Mouse (Mus musculus) embryonic fibroblast, embryonic 13.5 days (primary cell): ENCODE data around the gene Trpm2.

ENCODE experiments used
- CTCF ChIP-seq: IDR thresholded peaks from 2 replicates; pipeline ENCODE4 v1.5.1; 2011; ENCODE audit warnings: mild to moderate bottlenecking, control low read depth, low read length, moderate library complexity, borderline replicate concordance; ENCODE audit not compliant: insufficient read depth
- POLR2A ChIP-seq: IDR thresholded peaks from 2 replicates; pipeline ENCODE4 v1.6.1; 2011; ENCODE audit warnings: low read depth, mild to moderate bottlenecking, control low read depth, low read length, moderate library complexity

DNA sequence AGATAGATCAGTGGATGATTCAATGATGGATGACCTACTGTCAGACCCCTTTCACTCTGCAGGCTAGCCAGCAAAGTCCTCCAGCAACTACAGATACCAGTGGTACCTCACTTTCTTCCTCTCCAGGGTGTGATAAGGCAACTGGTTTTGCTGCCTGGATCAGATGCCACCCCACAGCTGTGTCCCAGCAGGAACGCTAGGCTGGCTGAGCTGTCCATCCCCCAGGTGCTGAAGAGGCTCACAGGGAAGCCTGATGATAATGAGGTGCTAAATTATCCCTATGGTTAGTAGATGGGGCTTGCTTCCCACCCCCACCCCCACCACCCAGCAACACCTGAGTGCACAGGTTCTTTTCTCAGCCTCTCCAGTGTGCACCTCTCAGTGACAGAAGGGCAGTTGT is 102.8 kb downstream of the Trpm2 start:
- TF ChIP-seq CTCF = no peak
- no peak for TF ChIP-seq POLR2A
